Mouse (Mus musculus) lung, postnatal 4 days (tissue): Measurements from ENCODE around the gene Szrd1.

Source experiments
- DNase-seq, 2 experiments: peaks; one replicate each; pipeline ENCODE4 v3.0.0; 2021

The Szrd1 gene

GRCm38 (mm10) chr4:141139116-141139970, at the start of gene Szrd1:
Gene Szrd1, minus strand, starts transcription at chr4:141139775.
- DNase-seq: peak; percentile 99

DNA sequence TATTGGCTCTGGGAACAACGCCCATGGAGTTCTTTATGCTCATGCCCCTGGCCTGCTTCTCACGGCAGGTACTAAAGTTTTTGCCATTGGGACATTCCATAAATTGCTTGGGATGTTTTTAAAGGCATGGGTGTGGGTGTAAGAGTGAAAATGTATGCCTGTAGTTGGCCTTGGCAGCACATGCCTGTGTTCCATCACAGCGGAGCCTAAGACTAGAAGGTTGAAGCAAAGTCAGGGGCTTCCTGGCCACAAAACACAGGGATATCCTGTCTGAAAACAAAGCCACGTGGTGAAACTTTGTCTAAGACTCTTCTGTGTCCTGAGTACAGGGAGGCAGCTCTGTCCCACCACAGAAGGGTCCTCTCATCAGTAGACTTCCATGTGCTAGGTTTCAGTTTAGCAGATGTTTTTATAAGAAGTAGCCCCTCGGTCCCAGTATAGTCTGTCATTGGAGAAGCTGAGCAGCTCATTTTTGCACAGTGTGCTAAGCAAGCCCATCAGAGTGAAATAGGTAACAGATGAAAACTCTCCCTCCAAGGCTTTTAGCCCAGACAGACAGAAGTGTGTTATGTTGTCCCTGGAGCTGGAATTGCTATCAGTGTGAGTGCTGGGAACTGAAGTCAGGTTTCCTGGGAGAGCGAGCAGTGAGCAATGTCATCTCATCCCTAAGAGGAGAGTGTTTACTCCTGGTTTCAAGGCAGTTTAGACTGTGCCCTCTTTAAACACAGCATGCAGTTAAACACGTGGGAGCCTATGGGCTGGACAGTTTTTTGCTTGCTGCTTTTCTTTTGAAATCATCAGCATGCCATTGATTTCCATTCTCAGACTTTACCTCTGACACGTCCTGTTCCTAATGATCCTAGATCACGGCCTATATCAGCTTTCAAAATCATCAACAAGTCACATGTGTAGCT, 47.6 kb upstream of the Szrd1 start:
- DNase-seq: no peak

DNA sequence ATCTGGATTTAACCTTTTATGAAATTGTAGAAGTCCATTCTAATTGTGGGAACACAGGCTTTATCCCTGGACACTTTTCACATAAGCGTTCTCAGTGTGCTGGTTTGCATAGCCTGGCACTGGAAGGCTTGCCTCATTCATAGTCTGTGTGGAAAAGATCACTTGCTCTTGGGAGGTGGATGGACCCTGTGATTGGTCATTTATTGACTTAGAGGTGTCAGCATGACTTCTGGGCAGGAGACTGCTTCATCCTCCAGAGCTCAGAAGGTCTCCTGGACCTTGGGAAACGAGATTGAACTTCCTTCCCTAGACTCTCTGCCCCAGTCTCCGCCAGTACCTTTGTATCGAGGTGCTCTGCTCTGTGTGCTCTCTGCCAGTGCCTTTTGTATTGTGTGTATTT, 44.9 kb upstream of the Szrd1 start:
- no peak for DNase-seq

- DNase-seq: no peak
Observed at GRCm38 (mm10) chr4:141183932-141184331, 44.4 kb upstream of the Szrd1 start.

DNA sequence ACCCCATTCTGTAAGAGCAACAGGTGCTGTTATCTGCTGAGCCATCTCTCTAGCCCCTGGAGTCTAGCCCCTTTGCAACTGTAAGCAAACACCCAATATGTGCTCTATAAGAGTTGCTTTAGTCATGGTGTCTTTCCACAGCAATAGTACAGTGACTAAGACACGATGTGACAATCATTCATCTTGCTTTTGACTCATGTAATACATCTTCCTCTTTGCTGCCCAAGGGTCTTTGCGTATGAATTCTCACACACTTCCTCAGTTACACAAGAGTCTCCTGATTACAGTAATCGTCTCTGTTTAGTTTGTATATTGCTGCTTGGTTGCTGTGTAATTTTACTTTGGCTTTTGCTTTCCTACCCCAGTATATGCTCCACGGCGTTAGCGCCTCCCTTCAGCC, 42.4 kb upstream of the Szrd1 start:
- DNase-seq: no peak

- no peak for DNase-seq
Observed at GRCm38 (mm10) chr4:141180831-141181230, 41.3 kb upstream of the Szrd1 start.

GRCm38 (mm10) chr4:141178500-141178899, 38.9 kb upstream of the Szrd1 start:
- DNase-seq: no peak

- DNase-seq: no peak
Observed at GRCm38 (mm10) chr4:141176328-141176838, 36.8 kb upstream of the Szrd1 start.

DNA sequence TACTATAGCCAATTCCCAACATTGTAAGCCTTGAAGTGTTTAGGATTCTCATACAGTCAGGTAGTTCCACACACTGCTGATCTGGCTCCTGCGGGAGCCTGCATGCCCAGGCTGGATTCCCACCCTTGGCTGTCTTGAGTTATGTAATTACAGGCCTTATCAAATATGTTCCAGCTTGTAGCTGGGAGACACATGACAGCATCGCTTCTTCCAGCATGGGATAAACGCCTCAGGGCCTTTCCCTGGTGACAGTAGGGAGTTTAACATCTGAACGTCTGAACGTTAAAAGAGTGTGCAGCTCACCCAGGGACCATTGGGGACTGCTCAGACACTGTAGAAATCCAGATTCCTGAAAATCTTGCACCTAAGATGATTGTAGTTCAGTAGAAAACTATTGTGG, 36.2 kb upstream of the Szrd1 start:
- no peak for DNase-seq

- DNase-seq: no peak
Observed at GRCm38 (mm10) chr4:141172121-141172520, 32.5 kb upstream of the Szrd1 start.

- no peak for DNase-seq
Observed at GRCm38 (mm10) chr4:141167156-141167555, 27.6 kb upstream of the Szrd1 start.

DNA sequence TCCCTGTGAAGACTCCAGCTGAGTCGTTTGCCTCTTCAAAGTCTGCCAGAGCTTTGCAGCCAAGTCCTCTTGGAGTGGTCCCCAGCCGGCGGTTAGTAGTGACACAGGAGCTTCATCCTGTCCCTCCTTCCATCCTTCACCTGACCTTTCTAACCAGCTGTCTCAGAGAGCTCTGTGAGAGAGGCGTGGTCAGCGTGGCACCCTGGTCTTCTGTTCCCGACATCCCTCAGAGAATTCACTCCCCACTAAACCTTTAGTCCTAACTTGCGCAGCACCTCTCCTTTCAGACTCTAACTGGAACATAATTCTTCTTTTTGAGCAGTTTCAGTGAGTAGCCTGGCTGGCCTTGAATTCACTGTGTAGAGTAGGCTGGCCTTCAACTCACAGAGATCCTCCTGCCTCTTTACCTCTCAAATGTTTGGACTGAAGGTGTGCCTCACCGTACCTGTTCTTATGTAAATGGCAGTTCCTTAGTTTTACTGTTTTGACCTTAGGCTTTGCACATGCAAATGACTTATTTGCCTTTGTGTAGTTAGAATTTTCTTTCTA, 26.2 kb upstream of the Szrd1 start:
- no peak for DNase-seq

GRCm38 (mm10) chr4:141163729-141164128, 24.2 kb upstream of the Szrd1 start:
- DNase-seq: no peak

DNA sequence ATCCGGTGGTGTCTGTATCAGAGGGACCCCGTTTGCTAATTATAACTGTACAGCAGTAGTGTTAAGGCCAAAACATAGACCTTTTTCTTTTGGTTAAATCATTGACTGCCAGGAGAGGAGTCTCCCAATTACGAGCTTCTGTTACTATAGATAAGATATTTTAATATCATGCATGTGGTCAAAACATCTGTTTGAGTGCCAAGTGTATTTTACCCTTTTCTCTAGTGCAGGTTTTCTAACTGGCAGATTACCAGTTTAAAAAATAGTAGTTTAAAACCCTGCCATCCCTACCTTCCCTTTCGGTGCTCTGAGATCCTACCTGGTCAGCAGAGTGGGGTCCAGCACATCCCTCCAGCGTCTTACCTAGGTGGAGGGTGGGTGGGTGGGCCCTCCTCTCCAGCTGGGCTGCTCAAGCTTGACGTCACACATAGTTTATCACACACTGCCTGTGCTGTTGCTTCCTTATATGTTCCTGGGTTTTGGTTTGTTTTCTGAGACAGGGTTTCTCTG, 22.2 kb upstream of the Szrd1 start:
- no peak for DNase-seq

DNA sequence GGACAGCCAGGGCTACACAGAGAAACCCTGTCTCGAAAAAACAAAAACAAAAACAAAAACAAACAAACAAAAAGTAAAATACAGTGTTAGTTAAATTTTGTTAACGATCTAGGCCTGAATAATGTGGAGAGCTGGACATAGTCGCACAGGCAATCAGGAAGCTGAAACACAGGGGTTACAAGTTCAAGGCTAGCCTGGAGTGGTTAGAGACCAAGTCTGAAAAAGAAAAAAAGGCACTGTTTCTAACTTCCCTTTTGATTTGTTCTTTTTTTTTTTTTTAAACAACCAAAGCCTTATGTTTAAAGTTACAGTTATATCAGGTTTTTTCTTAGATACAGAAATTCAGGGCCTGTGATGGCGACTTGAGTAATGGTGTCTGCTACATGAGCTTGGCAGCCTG, 20.6 kb upstream of the Szrd1 start:
- DNase-seq: no peak

DNA sequence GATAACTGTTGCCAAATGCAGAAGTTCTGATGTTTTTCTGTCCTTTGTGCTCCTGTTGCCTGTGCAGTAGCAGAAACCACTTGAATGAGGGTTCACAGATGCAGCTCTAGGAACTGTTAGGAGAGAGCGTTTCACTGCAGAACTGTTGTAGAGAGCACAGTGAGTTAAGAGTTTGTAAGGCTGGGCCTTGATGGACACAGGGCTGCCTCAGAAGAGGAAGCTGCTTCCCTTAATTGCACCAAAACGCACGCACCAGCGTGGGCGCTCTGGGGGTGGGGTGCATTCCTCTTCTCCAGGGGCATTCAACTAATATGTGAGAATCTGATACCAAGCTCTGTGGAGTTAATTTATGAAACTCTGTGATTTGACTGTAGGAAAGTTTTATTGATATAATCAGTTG, 20.1 kb upstream of the Szrd1 start:
- no peak for DNase-seq

DNA sequence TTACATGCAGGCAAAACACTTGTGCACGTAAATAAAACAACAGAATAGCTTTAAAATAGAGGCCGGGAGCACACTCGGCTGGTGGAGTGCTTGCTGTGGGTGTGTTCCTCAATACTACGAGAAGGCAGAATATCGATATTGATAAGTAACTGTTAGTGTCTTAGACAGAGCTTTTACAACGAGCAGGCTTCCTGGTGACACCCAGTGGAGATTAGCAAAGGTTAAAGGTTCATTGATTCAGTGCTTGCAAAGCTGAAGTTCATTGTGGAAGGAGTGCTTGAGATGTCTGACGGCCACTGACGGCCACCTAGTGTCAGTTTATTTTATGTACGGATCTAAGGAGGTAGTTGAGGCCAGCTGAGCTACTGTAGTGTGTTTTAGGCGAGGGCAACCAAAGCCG, 19.5 kb upstream of the Szrd1 start:
- DNase-seq: no peak

- no peak for DNase-seq
Observed at GRCm38 (mm10) chr4:141158609-141159008, 19.0 kb upstream of the Szrd1 start.

DNA sequence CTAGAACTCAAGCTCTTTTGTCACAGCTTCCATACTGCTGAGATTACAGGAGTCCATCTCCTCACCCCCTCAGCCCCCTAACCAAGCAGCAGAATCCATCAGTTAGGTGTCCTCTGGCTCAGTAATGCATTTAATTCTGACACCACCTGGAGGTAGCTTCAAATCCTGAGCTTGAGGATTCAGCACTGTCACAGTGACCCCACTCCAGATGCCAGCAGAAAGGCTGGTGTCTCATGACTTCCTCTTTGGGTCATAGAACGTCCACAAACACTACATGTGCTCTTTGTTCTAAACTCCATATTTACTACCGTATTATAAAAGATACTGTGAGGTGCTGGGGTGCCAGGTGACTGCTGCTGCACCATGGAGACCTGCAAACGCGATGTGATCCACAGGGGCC, 17.9 kb upstream of the Szrd1 start:
- DNase-seq: no peak

DNA sequence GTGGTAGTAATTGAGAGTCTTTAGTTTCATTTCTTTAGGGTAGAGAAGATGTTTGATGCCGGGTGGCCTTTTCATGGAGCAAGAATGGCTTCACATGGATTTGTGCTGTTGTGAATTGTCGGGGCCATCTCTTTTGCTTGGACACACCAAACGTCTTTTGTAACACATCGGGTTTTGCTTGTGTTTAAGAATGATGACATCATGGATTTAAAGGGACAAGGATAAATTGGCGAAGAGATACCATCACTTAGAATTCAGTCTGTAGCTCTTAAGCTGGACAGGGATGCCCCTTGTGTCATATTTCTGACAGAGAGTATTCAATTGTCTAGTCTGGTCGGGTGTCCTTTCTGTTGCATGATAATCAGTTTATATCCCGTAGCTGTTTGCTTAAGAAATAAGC, 9.5 kb upstream of the Szrd1 start:
- DNase-seq: no peak

DNA sequence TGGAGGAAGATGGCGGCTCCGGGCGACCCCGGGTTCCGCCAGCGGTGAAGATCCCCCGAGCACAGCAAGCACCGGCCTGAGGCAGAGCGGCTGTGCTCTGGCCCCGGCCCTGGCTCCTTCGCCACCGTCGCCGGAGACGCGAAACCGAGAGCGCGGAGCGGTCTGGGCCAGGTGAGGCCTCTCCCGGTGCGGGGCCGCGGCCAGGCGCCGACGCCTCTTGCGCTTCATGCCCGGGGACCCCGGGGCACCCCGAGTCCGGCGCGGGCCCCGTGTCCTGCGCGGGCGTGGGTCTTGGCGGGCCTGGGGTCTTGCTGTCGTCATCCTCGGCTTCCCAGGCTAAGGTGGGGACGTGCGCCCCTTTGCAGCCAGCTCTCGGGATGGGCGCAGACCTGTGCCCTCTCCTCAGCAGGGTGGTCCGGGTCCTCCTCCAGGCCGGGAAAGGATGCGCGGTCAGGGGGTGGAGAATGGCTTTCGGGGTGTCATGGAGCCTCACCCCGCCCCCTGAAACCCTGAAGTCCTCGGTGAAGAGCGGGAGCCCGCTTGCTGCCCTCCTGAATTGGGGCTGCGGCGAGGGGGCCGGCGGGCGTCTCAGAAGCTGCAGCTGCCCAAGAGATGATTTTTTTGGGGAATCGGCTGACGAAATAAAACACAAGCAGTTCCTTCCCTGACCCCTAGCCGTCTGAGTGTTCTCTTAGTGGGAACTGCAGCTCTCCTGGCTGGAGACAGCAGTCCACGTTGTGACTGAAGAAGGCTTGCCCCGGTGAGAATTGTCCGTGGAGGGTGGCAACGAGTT, 8.6 kb upstream of the Szrd1 start:
- DNase-seq: peak in 1 of 2 experiments; percentile 53
